ENCODE assay signal across 19 mouse cellular contexts in the genomic region with DNA sequence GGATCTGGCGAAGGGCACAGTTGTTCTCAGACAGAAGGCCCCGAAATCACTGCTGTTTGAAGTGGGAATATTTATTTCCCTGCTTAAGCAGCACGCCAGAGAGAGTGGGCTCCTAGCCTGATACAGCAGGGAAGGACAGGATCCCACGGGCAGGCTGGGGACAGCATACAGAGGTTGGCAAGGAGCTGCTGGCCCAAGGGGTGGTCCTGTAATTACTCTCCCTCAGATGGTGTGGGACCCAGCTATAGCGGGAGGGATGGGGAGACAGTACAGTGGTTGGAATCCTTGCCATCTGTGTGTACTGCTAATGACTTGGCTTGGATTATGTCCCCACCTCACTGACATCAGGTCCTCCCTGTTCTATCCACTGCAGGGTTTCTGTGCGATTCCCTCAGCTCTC.
DNase-seq lines count a peak whose midpoint lies in the region; ATAC-seq lines count a peak whose summit lies in the region.
"Had no signal": no experiment of that assay in that cellular context is flagged by ENCODE, and none has a peak within 500 bp of the region (broad histone marks: within the 10 kb centered on the region; RNA-seq: fewer than 3 reads in every experiment).

No protein-coding gene starts in this region.

- no peaks in the 10 kb centered on the region for H3K9me3 ChIP-seq in hindbrain, embryonic 14.5 days (ENCODE audit: control insufficient read depth, low read length)
- peaks cover 11% of the 10 kb centered on the region for H3K9me3 ChIP-seq in hindbrain, embryonic 10.5 days
- H3K9me3 ChIP-seq in forebrain, embryonic 14.5 days (replicated peaks; ENCODE audit: control insufficient read depth, low read length), result 0 out of 2 replicates have a peak, but pooled peaks cover 5% of the 10 kb centered on the region
- H3K9me3 ChIP-seq in midbrain, embryonic 11.5 days (ENCODE audit: control insufficient read depth, low read length), result peaks cover 7% of the 10 kb centered on the region
- H3K9me3 ChIP-seq: embryonic facial prominence, embryonic 12.5 days; heart, embryonic 10.5 days had no signal

- H3K36me3 ChIP-seq in hindbrain, embryonic 14.5 days (replicated peaks; ENCODE audit: control insufficient read depth, insufficient read depth), result no peaks in the 10 kb centered on the region
- no peaks in the 10 kb centered on the region for H3K36me3 ChIP-seq in hindbrain, embryonic 10.5 days
- H3K36me3 ChIP-seq in forebrain, embryonic 14.5 days (ENCODE audit: control insufficient read depth, insufficient read depth, low read length), result no peaks in the 10 kb centered on the region
- no peaks in the 10 kb centered on the region for H3K36me3 ChIP-seq in midbrain, embryonic 11.5 days (ENCODE audit: control insufficient read depth, insufficient read depth, low read length)
- H3K36me3 ChIP-seq: embryonic facial prominence, embryonic 12.5 days; heart, embryonic 10.5 days had no signal

- ATAC-seq in hindbrain, embryonic 14.5 days (ENCODE audit: low FRiP score), result no peak
- 0 out of 2 replicates have a peak, but pooled peaks have one; percentile 18 for ATAC-seq in forebrain, embryonic 14.5 days
- ATAC-seq in midbrain, embryonic 11.5 days (ENCODE audit: low FRiP score), result peak; percentile 40; the same call in 1 of the 2 replicates

- no peaks in the 10 kb centered on the region for H3K27me3 ChIP-seq in hindbrain, embryonic 14.5 days (ENCODE audit: control insufficient read depth, insufficient read depth, low read length)
- H3K27me3 ChIP-seq in hindbrain, embryonic 10.5 days (ENCODE audit: insufficient read depth, poor library complexity, severe bottlenecking), result peaks cover 19% of the 10 kb centered on the region
- H3K27me3 ChIP-seq in forebrain, embryonic 14.5 days (replicated peaks; ENCODE audit: control insufficient read depth, insufficient read depth, low read length), result no peaks in the 10 kb centered on the region
- peaks cover 33% of the 10 kb centered on the region for H3K27me3 ChIP-seq in midbrain, embryonic 11.5 days (ENCODE audit: control insufficient read depth, insufficient read depth, low read length)
- H3K27me3 ChIP-seq: embryonic facial prominence, embryonic 12.5 days had no signal

- no peak overlapping the region for H3K4me3 ChIP-seq in hindbrain, embryonic 14.5 days (replicated peaks; ENCODE audit: low read length)
- no peak overlapping the region for H3K4me3 ChIP-seq in hindbrain, embryonic 10.5 days
- H3K4me3 ChIP-seq in forebrain, embryonic 14.5 days (ENCODE audit: low read depth, low read length), result no peak overlapping the region
- H3K4me3 ChIP-seq in midbrain, embryonic 11.5 days (ENCODE audit: low read depth, low read length), result no peak overlapping the region
- H3K4me3 ChIP-seq: embryonic facial prominence, embryonic 12.5 days; heart, embryonic 10.5 days; layer of hippocampus, adult 2 months had no signal

- no peak overlapping the region for H3K4me2 ChIP-seq in hindbrain, embryonic 14.5 days (replicated peaks)
- H3K4me2 ChIP-seq in forebrain, embryonic 14.5 days (ENCODE audit: low read length), result no peak overlapping the region
- H3K4me2 ChIP-seq in midbrain, embryonic 11.5 days, result no peak overlapping the region
- H3K4me2 ChIP-seq: embryonic facial prominence, embryonic 12.5 days had no signal

- H3K9ac ChIP-seq in hindbrain, embryonic 14.5 days, result no peak overlapping the region
- H3K9ac ChIP-seq in forebrain, embryonic 14.5 days (ENCODE audit: low read length), result no peak overlapping the region
- H3K9ac ChIP-seq in midbrain, embryonic 11.5 days (ENCODE audit: low read length), result no peak overlapping the region
- H3K9ac ChIP-seq: embryonic facial prominence, embryonic 12.5 days had no signal

- H3K4me1 ChIP-seq in hindbrain, embryonic 14.5 days (replicated peaks; ENCODE audit: control insufficient read depth, insufficient read depth, low read length), result peaks cover 8% of the 10 kb centered on the region
- H3K4me1 ChIP-seq in hindbrain, embryonic 10.5 days (replicated peaks), result peaks cover 25% of the 10 kb centered on the region
- no peaks in the 10 kb centered on the region for H3K4me1 ChIP-seq in forebrain, embryonic 14.5 days (ENCODE audit: control insufficient read depth, insufficient read depth, low read length)
- H3K4me1 ChIP-seq in midbrain, embryonic 11.5 days (ENCODE audit: control insufficient read depth, insufficient read depth, low read length), result peaks cover 12% of the 10 kb centered on the region
- H3K4me1 ChIP-seq: embryonic facial prominence, embryonic 12.5 days had no signal

- WGBS in hindbrain, embryonic 14.5 days, result 41% methylated on average over 6 of the region's 6 CpGs
- 33% methylated on average over 6 of the region's 6 CpGs for WGBS in hindbrain, embryonic 10.5 days
- 20% methylated on average over 6 of the region's 6 CpGs for WGBS in forebrain, embryonic 14.5 days
- 6% methylated on average over 6 of the region's 6 CpGs for WGBS in midbrain, embryonic 11.5 days

- no peak for DNase-seq in hindbrain, embryonic 14.5 days (ENCODE audit: low spot score)
- DNase-seq in hindbrain, embryonic 10.5 days (ENCODE audit: low spot score), result no peak
- peak; percentile 33 for DNase-seq in forebrain, embryonic 14.5 days (ENCODE audit: low spot score)
- DNase-seq in midbrain, embryonic 11.5 days (ENCODE audit: low spot score, missing footprints), result peak; percentile 90
- DNase-seq in retina, embryonic 14.5 days (ENCODE audit: low spot score), result peak; percentile 4
- no peak for DNase-seq in kidney, postnatal 4 days
- no peak for DNase-seq in urinary bladder, postnatal 14 days (ENCODE audit: low spot score)
- DNase-seq: B cell, adult 2 months; cerebellum, adult 8-10 months; gastrocnemius, postnatal 36 days; kidney, adult 18-20 months; liver; lung, postnatal 10 days; right cerebral cortex, postnatal 25 days; thymus, adult 2 months had no signal

- H3K27ac ChIP-seq in hindbrain, embryonic 14.5 days, result peak overlapping the region; percentile 26; the same call in 1 of the 2 replicates
- no peak overlapping the region for H3K27ac ChIP-seq in hindbrain, embryonic 10.5 days
- H3K27ac ChIP-seq in forebrain, embryonic 14.5 days (ENCODE audit: low read depth, low read length), result peak overlapping the region; percentile 58; the same call in 1 of the 2 replicates
- H3K27ac ChIP-seq in midbrain, embryonic 11.5 days (ENCODE audit: low read depth, low read length), result no peak overlapping the region
- H3K27ac ChIP-seq: embryonic facial prominence, embryonic 12.5 days; heart, embryonic 10.5 days; kidney, postnatal 0 days; layer of hippocampus, adult 2 months had no signal

Comparison
In these comparisons a context has a peak if more than half of its experiments do, and no peak if none do; other contexts are left out.
1. H3K27ac ChIP-seq: peak in hindbrain, embryonic 14.5 days (single experiment) and forebrain, embryonic 14.5 days (single experiment); none in hindbrain, embryonic 10.5 days (single experiment) and midbrain, embryonic 11.5 days (single experiment).
2. DNase-seq: peak in forebrain, embryonic 14.5 days (single experiment), midbrain, embryonic 11.5 days (single experiment) and retina, embryonic 14.5 days (single experiment); none in hindbrain, embryonic 14.5 days (single experiment), hindbrain, embryonic 10.5 days (single experiment), kidney, postnatal 4 days (0 of 2) and urinary bladder, postnatal 14 days (single experiment).